Mouse (Mus musculus): ENCODE data around the gene Npepl1. TPM values are rescaled to one million over a fixed set of nuclear protein-coding genes. Genes with fewer than 3 reads are reported as not detected.
A peak's percentile ranks its signal among the peaks of the same experiment; 100 is the strongest.

Npepl1 gene
- polyA plus RNA-seq (2015; fragmentation: Nextera tagmentation; extraction: Ambion mirVana), result 51.2 and 52.3 TPM in 2 replicates

GRCm38 (mm10) chr2:174109991-174110782 lies at the start of gene Npepl1:
TSS of gene Npepl1 (plus strand) at chr2:174110349.
- 2% methylated on average over 68 of the region's 90 CpGs for WGBS
- H3K4me3 ChIP-seq (ENCODE audit: low read length), result peak within 1 kb of the TSS; percentile 74
- H3K27ac ChIP-seq (ENCODE audit: low read length), result peak within 1 kb of the TSS; percentile 62
- peaks cover 11% of the 10 kb centered on the region for H3K36me3 ChIP-seq (ENCODE audit: control insufficient read depth, insufficient read depth)
- peak within 1 kb of the TSS; percentile 70 for H3K4me2 ChIP-seq (ENCODE audit: low read depth, low read length)
- peak within 1 kb of the TSS; percentile 92 for H3K9ac ChIP-seq (ENCODE audit: low read length)
- H3K27me3 ChIP-seq (ENCODE audit: control insufficient read depth, insufficient read depth, low read length), result no peaks in the 10 kb centered on the region
- peak; percentile 88 for ATAC-seq (replicated peaks; ENCODE audit: extremely low read depth, insufficient read depth, low FRiP score)
- H3K9me3 ChIP-seq (replicated peaks; ENCODE audit: control insufficient read depth, low read length), result no peaks in the 10 kb centered on the region
- peaks cover 6% of the 10 kb centered on the region for H3K4me1 ChIP-seq (ENCODE audit: control insufficient read depth, insufficient read depth, low read length)

GRCm38 (mm10) chr2:174061219-174061618 lies 48.9 kb upstream of the Npepl1 start:
- 15% methylated on average over 2 of the region's 2 CpGs for WGBS
- Histone ChIP-seq H3K4me1 (ENCODE audit: control insufficient read depth, insufficient read depth, low read length) (no peaks in the 10 kb centered on the region), H3K4me2 (ENCODE audit: low read depth, low read length) (no peak overlapping the region), H3K27me3 (ENCODE audit: control insufficient read depth, insufficient read depth, low read length) (no peaks in the 10 kb centered on the region), H3K9ac (ENCODE audit: low read length) (no peak overlapping the region), H3K9me3 (replicated peaks; ENCODE audit: control insufficient read depth, low read length) (no peaks in the 10 kb centered on the region), H3K36me3 (ENCODE audit: control insufficient read depth, insufficient read depth) (no peaks in the 10 kb centered on the region), H3K4me3 (ENCODE audit: low read length) (no peak overlapping the region), H3K27ac (ENCODE audit: low read length) (no peak overlapping the region)
- ATAC-seq (replicated peaks; ENCODE audit: extremely low read depth, insufficient read depth, low FRiP score), result no peak

GRCm38 (mm10) chr2:174063074-174063473 lies 47.1 kb upstream of the Npepl1 start:
- Histone ChIP-seq H3K27ac (ENCODE audit: low read length) (no peak overlapping the region), H3K4me3 (ENCODE audit: low read length) (no peak overlapping the region), H3K36me3 (ENCODE audit: control insufficient read depth, insufficient read depth) (no peaks in the 10 kb centered on the region), H3K4me1 (ENCODE audit: control insufficient read depth, insufficient read depth, low read length) (no peaks in the 10 kb centered on the region), H3K9ac (ENCODE audit: low read length) (no peak overlapping the region), H3K4me2 (ENCODE audit: low read depth, low read length) (no peak overlapping the region), H3K27me3 (ENCODE audit: control insufficient read depth, insufficient read depth, low read length) (no peaks in the 10 kb centered on the region), H3K9me3 (replicated peaks; ENCODE audit: control insufficient read depth, low read length) (no peaks in the 10 kb centered on the region)
- no peak for ATAC-seq (replicated peaks; ENCODE audit: extremely low read depth, insufficient read depth, low FRiP score)
- WGBS, result 65% methylated on average over 6 of the region's 6 CpGs

GRCm38 (mm10) chr2:174063527-174064211 lies 46.5 kb upstream of the Npepl1 start:
- Histone ChIP-seq H3K36me3 (ENCODE audit: control insufficient read depth, insufficient read depth) (no peaks in the 10 kb centered on the region), H3K4me1 (ENCODE audit: control insufficient read depth, insufficient read depth, low read length) (no peaks in the 10 kb centered on the region), H3K27me3 (ENCODE audit: control insufficient read depth, insufficient read depth, low read length) (no peaks in the 10 kb centered on the region), H3K4me3 (ENCODE audit: low read length) (no peak overlapping the region), H3K4me2 (ENCODE audit: low read depth, low read length) (no peak overlapping the region), H3K9ac (ENCODE audit: low read length) (no peak overlapping the region), H3K27ac (ENCODE audit: low read length) (no peak overlapping the region), H3K9me3 (replicated peaks; ENCODE audit: control insufficient read depth, low read length) (no peaks in the 10 kb centered on the region)
- no peak; the same call in 1 of the 2 replicates for ATAC-seq (replicated peaks; ENCODE audit: extremely low read depth, insufficient read depth, low FRiP score)
- WGBS, result 53% methylated on average over 9 of the region's 9 CpGs

- ATAC-seq (replicated peaks; ENCODE audit: extremely low read depth, insufficient read depth, low FRiP score), result no peak
- Histone ChIP-seq H3K9ac (ENCODE audit: low read length) (no peak overlapping the region), H3K4me2 (ENCODE audit: low read depth, low read length) (no peak overlapping the region), H3K36me3 (ENCODE audit: control insufficient read depth, insufficient read depth) (no peaks in the 10 kb centered on the region), H3K4me1 (ENCODE audit: control insufficient read depth, insufficient read depth, low read length) (no peaks in the 10 kb centered on the region), H3K27me3 (ENCODE audit: control insufficient read depth, insufficient read depth, low read length) (no peaks in the 10 kb centered on the region), H3K27ac (ENCODE audit: low read length) (no peak overlapping the region), H3K9me3 (replicated peaks; ENCODE audit: control insufficient read depth, low read length) (no peaks in the 10 kb centered on the region), H3K4me3 (ENCODE audit: low read length) (no peak overlapping the region)
- WGBS, result 70% methylated on average over 6 of the region's 6 CpGs
Observed at GRCm38 (mm10) chr2:174067793-174068419, 42.2 kb upstream of the Npepl1 start.

GRCm38 (mm10) chr2:174069532-174070049 lies 40.6 kb upstream of the Npepl1 start:
- no peak for ATAC-seq (replicated peaks; ENCODE audit: extremely low read depth, insufficient read depth, low FRiP score)
- WGBS, result 53% methylated on average over 3 of the region's 3 CpGs
- Histone ChIP-seq H3K27ac (ENCODE audit: low read length) (no peak overlapping the region), H3K9me3 (replicated peaks; ENCODE audit: control insufficient read depth, low read length) (no peaks in the 10 kb centered on the region), H3K36me3 (ENCODE audit: control insufficient read depth, insufficient read depth) (no peaks in the 10 kb centered on the region), H3K4me1 (ENCODE audit: control insufficient read depth, insufficient read depth, low read length) (no peaks in the 10 kb centered on the region), H3K4me2 (ENCODE audit: low read depth, low read length) (no peak overlapping the region), H3K9ac (ENCODE audit: low read length) (no peak overlapping the region), H3K4me3 (ENCODE audit: low read length) (no peak overlapping the region), H3K27me3 (ENCODE audit: control insufficient read depth, insufficient read depth, low read length) (no peaks in the 10 kb centered on the region)

GRCm38 (mm10) chr2:174071406-174071805 lies 38.7 kb upstream of the Npepl1 start:
- Histone ChIP-seq H3K9ac (ENCODE audit: low read length) (no peak overlapping the region), H3K9me3 (replicated peaks; ENCODE audit: control insufficient read depth, low read length) (no peaks in the 10 kb centered on the region), H3K4me2 (ENCODE audit: low read depth, low read length) (no peak overlapping the region), H3K36me3 (ENCODE audit: control insufficient read depth, insufficient read depth) (no peaks in the 10 kb centered on the region), H3K4me3 (ENCODE audit: low read length) (no peak overlapping the region), H3K27me3 (ENCODE audit: control insufficient read depth, insufficient read depth, low read length) (no peaks in the 10 kb centered on the region), H3K27ac (ENCODE audit: low read length) (no peak overlapping the region), H3K4me1 (ENCODE audit: control insufficient read depth, insufficient read depth, low read length) (peaks cover 8% of the 10 kb centered on the region)
- no peak for ATAC-seq (replicated peaks; ENCODE audit: extremely low read depth, insufficient read depth, low FRiP score)
- WGBS, result 75% methylated on average over 5 of the region's 5 CpGs

GRCm38 (mm10) chr2:174073156-174073790 lies 36.9 kb upstream of the Npepl1 start:
- Histone ChIP-seq H3K4me1 (ENCODE audit: control insufficient read depth, insufficient read depth, low read length) (peaks cover 23% of the 10 kb centered on the region), H3K4me3 (ENCODE audit: low read length) (no peak overlapping the region), H3K4me2 (ENCODE audit: low read depth, low read length) (no peak overlapping the region), H3K27me3 (ENCODE audit: control insufficient read depth, insufficient read depth, low read length) (no peaks in the 10 kb centered on the region), H3K9me3 (replicated peaks; ENCODE audit: control insufficient read depth, low read length) (no peaks in the 10 kb centered on the region), H3K9ac (ENCODE audit: low read length) (no peak overlapping the region), H3K36me3 (ENCODE audit: control insufficient read depth, insufficient read depth) (no peaks in the 10 kb centered on the region), H3K27ac (ENCODE audit: low read length) (no peak overlapping the region)
- no peak for ATAC-seq (replicated peaks; ENCODE audit: extremely low read depth, insufficient read depth, low FRiP score)
- 66% methylated on average over 5 of the region's 5 CpGs for WGBS
